10 mouse cellular contexts compared by ENCODE assay signal in genomic region chr19:53422358-53423308, GRCm38 (mm10). TPM values are rescaled to one million over a fixed set of nuclear protein-coding genes. Genes with fewer than 3 reads are reported as not detected.
DNase-seq lines count a peak whose midpoint lies in the region; ATAC-seq and TF ChIP-seq lines count a peak whose summit lies in the region.
"Had no signal": no experiment of that assay in that cellular context is flagged by ENCODE, and none has a peak within 500 bp of the region (broad histone marks: within the 10 kb centered on the region; RNA-seq: fewer than 3 reads in every experiment).

No protein-coding gene starts in this region.

- DNase-seq in cerebellum, postnatal 10 days: peak; percentile 72 to 77
- no peak for DNase-seq in cerebellum, adult 9-10 months
- no peak for DNase-seq in liver, embryonic 11.5 days (ENCODE audit: low spot score)
- DNase-seq in liver (no peak), MEL (ENCODE audit: low read depth, low spot score) (peak; percentile 85)
- no peak for DNase-seq in natural killer cell, adult 2 months (ENCODE audit: low spot score in 2 of 2)
- no peak for DNase-seq in kidney, adult 9 months

- no peak for ATAC-seq in liver, embryonic 11.5 days (replicated peaks; ENCODE audit: low FRiP score)
- no peak for ATAC-seq in limb, embryonic 13.5 days (ENCODE audit: low FRiP score, low read depth)

- no peak overlapping the region for H3K4me3 ChIP-seq in liver, embryonic 11.5 days (ENCODE audit: low read depth, low read length)
- H3K4me3 ChIP-seq in MEL (ENCODE audit: control insufficient read depth in 1 of 2, insufficient read depth in 1 of 2, low read depth in 2 of 2, low read length in 2 of 2): peak overlapping the region; percentile 55 to 59
- no peak overlapping the region for H3K4me3 ChIP-seq in limb, embryonic 13.5 days

- peak overlapping the region; percentile 54 for H3K4me2 ChIP-seq in liver, embryonic 11.5 days
- H3K4me2 ChIP-seq in limb, embryonic 13.5 days (replicated peaks): peak overlapping the region; percentile 32; the same call in 1 of the 2 replicates

- H3K9me3 ChIP-seq in liver, embryonic 11.5 days (ENCODE audit: control insufficient read depth, low read length): no peaks in the 10 kb centered on the region
- H3K9me3 ChIP-seq in MEL (replicated peaks; ENCODE audit: insufficient read depth, low read length): no peaks in the 10 kb centered on the region
- no peaks in the 10 kb centered on the region for H3K9me3 ChIP-seq in limb, embryonic 13.5 days

- peak; percentile 42 to 56 (median 47); a peak in 5 of 6 replicates for TF ChIP-seq CTCF in MEL (IDR thresholded peaks at IDR 0.05 in 2 of 3, conservative IDR thresholded peaks at IDR 0.05 in 1 of 3; ENCODE audit: control insufficient read depth in 1 of 3, insufficient read depth in 1 of 3, low read depth in 2 of 3, low read length in 3 of 3, poor library complexity in 1 of 3, severe bottlenecking in 1 of 3)

- H3K27me3 ChIP-seq in liver, embryonic 11.5 days (replicated peaks; ENCODE audit: control insufficient read depth, insufficient read depth, low read length): peaks cover 15% of the 10 kb centered on the region; the same call in 1 of the 2 replicates
- H3K27me3 ChIP-seq in MEL (ENCODE audit: control insufficient read depth in 1 of 2, insufficient read depth in 2 of 2, low read length in 2 of 2): no peaks in the 10 kb centered on the region
- 0 out of 2 replicates have a peak, but pooled peaks cover 6% of the 10 kb centered on the region for H3K27me3 ChIP-seq in limb, embryonic 13.5 days

- no peaks in the 10 kb centered on the region for H3K79me2 ChIP-seq in MEL (ENCODE audit: control insufficient read depth, insufficient read depth, low read length, poor library complexity)

- no peaks in the 10 kb centered on the region for H3K36me3 ChIP-seq in liver, embryonic 11.5 days (ENCODE audit: control insufficient read depth, insufficient read depth, low read length)
- H3K36me3 ChIP-seq in MEL (ENCODE audit: control insufficient read depth in 1 of 2, insufficient read depth in 2 of 2, low read length in 2 of 2): peaks cover 0 to 2% of the 10 kb centered on the region in 2 experiments; a peak in 2 of 4 replicates
- H3K36me3 ChIP-seq in limb, embryonic 13.5 days: no peaks in the 10 kb centered on the region

- TF ChIP-seq RAD21 in MEL (IDR thresholded peaks at IDR 0.05; ENCODE audit: low read depth, low read length): no peak; the same call in none of the 2 replicates

- no peak; a peak in 1 of 4 replicates for TF ChIP-seq EP300 in MEL (IDR thresholded peaks at IDR 0.05; ENCODE audit: low read depth in 1 of 2, low read length in 2 of 2)

- no peak overlapping the region for H3K9ac ChIP-seq in liver, embryonic 11.5 days (ENCODE audit: low read depth, low read length)
- peak overlapping the region; percentile 55 for H3K9ac ChIP-seq in MEL (ENCODE audit: control insufficient read depth, low read depth, low read length, poor library complexity, severe bottlenecking)
- no peak overlapping the region for H3K9ac ChIP-seq in limb, embryonic 13.5 days

- 0 out of 4 replicates have a peak, but pooled peaks of 1 of the 2 experiments have one; percentile 13 for TF ChIP-seq POLR2A in MEL (IDR thresholded peaks at IDR 0.05; ENCODE audit: control insufficient read depth in 1 of 2, insufficient read depth in 1 of 2, low read depth in 1 of 2, low read length in 2 of 2, poor library complexity in 1 of 2)

- 57% methylated on average over 18 of the region's 18 CpGs for WGBS in liver, embryonic 11.5 days
- WGBS in limb, embryonic 13.5 days: 65% methylated on average over 18 of the region's 18 CpGs

- H3K27ac ChIP-seq in liver, embryonic 11.5 days (ENCODE audit: low read depth, low read length): no peak overlapping the region
- peak overlapping the region; percentile 30 for H3K27ac ChIP-seq in MEL (ENCODE audit: control insufficient read depth, low read depth, low read length)
- no peak overlapping the region for H3K27ac ChIP-seq in limb, embryonic 13.5 days

- peaks cover 18% of the 10 kb centered on the region for H3K4me1 ChIP-seq in liver, embryonic 11.5 days (replicated peaks; ENCODE audit: control insufficient read depth, insufficient read depth, low read length)
- peaks cover 3 to 21% of the 10 kb centered on the region in 2 experiments for H3K4me1 ChIP-seq in MEL (ENCODE audit: control insufficient read depth in 1 of 2, insufficient read depth in 2 of 2, low read length in 2 of 2)
- H3K4me1 ChIP-seq in limb, embryonic 13.5 days: peaks cover 40% of the 10 kb centered on the region

TF ChIP-seq in MEL, 35 proteins besides CTCF, POLR2A, EP300 and RAD21:
- peak; percentile 55; the same call in 1 of the 2 replicates for TF ChIP-seq MXI1 (IDR thresholded peaks at IDR 0.05; ENCODE audit: low read depth, low read length)
- TF ChIP-seq TAL1 (IDR thresholded peaks at IDR 0.05; ENCODE audit: low read length): no peak
- no peak for TF ChIP-seq MAFK (IDR thresholded peaks at IDR 0.05; ENCODE audit: borderline replicate concordance, low read depth, low read length)
- peak; percentile 46; the same call in 1 of the 2 replicates for TF ChIP-seq MAX (IDR thresholded peaks at IDR 0.05; ENCODE audit: low read length)
- 0 out of 2 replicates have a peak, but pooled peaks have one; percentile 50 for TF ChIP-seq MAZ (IDR thresholded peaks at IDR 0.05; ENCODE audit: low read depth, low read length)
- 0 out of 2 replicates have a peak, but pooled peaks have one; percentile 14 for TF ChIP-seq ETS1 (IDR thresholded peaks at IDR 0.05; ENCODE audit: low read depth, low read length)
- TF ChIP-seq GATA1 (IDR thresholded peaks at IDR 0.05; ENCODE audit: low read depth, low read length): 0 out of 2 replicates have a peak, but pooled peaks have one; percentile 19
- no peak for TF ChIP-seq POLR2AphosphoS5 (IDR thresholded peaks at IDR 0.05; ENCODE audit: borderline replicate concordance, low read depth, low read length)
- TF ChIP-seq E2F4 (IDR thresholded peaks at IDR 0.05; ENCODE audit: borderline replicate concordance, low read depth, low read length): peak; percentile 67; the same call in 1 of the 2 replicates
- peak; percentile 21; the same call in 1 of the 2 replicates for TF ChIP-seq TBP (IDR thresholded peaks at IDR 0.05; ENCODE audit: low read depth, low read length)
- peak; percentile 32 for TF ChIP-seq NELFE (IDR thresholded peaks at IDR 0.05; ENCODE audit: low read depth, low read length)
- TF ChIP-seq MYB (IDR thresholded peaks at IDR 0.05; ENCODE audit: low read depth, low read length): 0 out of 2 replicates have a peak, but pooled peaks have one; percentile 7
- peak; percentile 39; the same call in 1 of the 2 replicates for TF ChIP-seq ELF1 (IDR thresholded peaks at IDR 0.05; ENCODE audit: low read depth, low read length)
- TF ChIP-seq SIN3A (IDR thresholded peaks at IDR 0.05; ENCODE audit: low read length): peak; percentile 46; the same call in 1 of the 2 replicates
- TF ChIP-seq MYC (IDR thresholded peaks at IDR 0.05; ENCODE audit: low read depth, low read length): no peak
- peak; percentile 65 for TF ChIP-seq HCFC1 (IDR thresholded peaks at IDR 0.05; ENCODE audit: low read depth, low read length)
- peak; percentile 46 for TF ChIP-seq SMC3 (IDR thresholded peaks at IDR 0.05; ENCODE audit: low read depth, low read length)

RNA-seq across cellular contexts. Expression of gene Smndc1, which starts 32.3 kb away (rescaled TPM):
- polyA plus RNA-seq in liver, embryonic 11.5 days (2014; fragmentation: Nextera tagmentation; extraction: Ambion mirVana): 53.8 and 54.2 TPM in 2 replicates
- 27.5 and 29.3 TPM in 2 replicates for total RNA-seq in MEL (2012; rRNA removed)
- 100 to 1,000 TPM; 114 to 166 TPM for polyA plus RNA-seq in MEL (2012; ENCODE audit: insufficient read depth in 1 of 2, insufficient read length in 2 of 2, low read depth in 1 of 2, low replicate concordance in 2 of 2, missing spikeins in 1 of 2)
- 41.0 and 44.8 TPM in 2 replicates for polyA plus RNA-seq in limb, embryonic 13.5 days (2015; fragmentation: Nextera tagmentation; extraction: Ambion mirVana)

RNA-seq across cellular contexts. Expression of gene Gm10197, which starts 51.1 kb away (rescaled TPM):
- polyA plus RNA-seq in liver, embryonic 11.5 days (2014; fragmentation: Nextera tagmentation; extraction: Ambion mirVana): 3.3 TPM in 1 of 2 replicates, not detected in the other
- 4.8 and 5.4 TPM in 2 replicates for total RNA-seq in MEL (2012; rRNA removed)
- 10 to 100 TPM in 1 of 2 experiments, not detected in 1; 53.0 TPM for polyA plus RNA-seq in MEL (2012; ENCODE audit: insufficient read depth in 1 of 2, insufficient read length in 2 of 2, low read depth in 1 of 2, low replicate concordance in 2 of 2, missing spikeins in 1 of 2)
- polyA plus RNA-seq in limb, embryonic 13.5 days (2015; fragmentation: Nextera tagmentation; extraction: Ambion mirVana): not detected in 2 replicates
- total RNA-seq: heart, adult 8-10 months had no signal
- polyA plus RNA-seq: lung, embryonic 16.5 days had no signal

Comparison
In these comparisons a context has a peak if more than half of its experiments do, and no peak if none do; other contexts are left out.
1. DNase-seq: peak in cerebellum, postnatal 10 days (2 of 2) and MEL (single experiment); none in cerebellum, adult 9-10 months (single experiment), liver, embryonic 11.5 days (single experiment), liver (single experiment), natural killer cell, adult 2 months (0 of 2) and kidney, adult 9 months (single experiment).
2. H3K4me3 ChIP-seq: peak in MEL (2 of 2); none in liver, embryonic 11.5 days (single experiment) and limb, embryonic 13.5 days (single experiment).